Mouse (Mus musculus) small intestine, adult 2 months (tissue): ENCODE measurements at regions not wholly inside any gene's neighbourhood (a gene's known extent, or its start where the extent isn't known, plus 50 kb on each side); places are given as distances from the start of the nearest gene placed in this dataset.

Source experiments
- H3K27ac ChIP-seq: fragments of 200-500 bp; 2 replicates; pipeline ENCODE4 v1.5.1; 2012; ENCODE audit warnings: low read depth, low read length, control low read depth, inconsistent platforms; ENCODE audit not compliant: insufficient read depth
- H3K27me3 ChIP-seq: fragments of 200-500 bp; 2 replicates; pipeline ENCODE4 v1.6.1; 2012; ENCODE audit warnings: mild to moderate bottlenecking, moderate library complexity, low read length, inconsistent platforms; ENCODE audit not compliant: control insufficient read depth, insufficient read depth
- H3K36me3 ChIP-seq: fragments of 200-500 bp; 2 replicates; pipeline ENCODE4 v1.6.1; 2012; ENCODE audit warnings: mild to moderate bottlenecking, low read length, control low read depth, inconsistent platforms; ENCODE audit not compliant: control insufficient read depth, insufficient read depth
- H3K4me1 ChIP-seq: fragments of 200-500 bp; 2 replicates; pipeline ENCODE4 v1.6.1; 2012; ENCODE audit warnings: low read length, inconsistent platforms, mixed read lengths; ENCODE audit not compliant: control insufficient read depth, insufficient read depth, insufficient read length
- H3K4me3 ChIP-seq: fragments of 200-500 bp; 2 replicates; pipeline ENCODE4 v1.5.1; 2012; ENCODE audit warnings: low read depth, mild to moderate bottlenecking, control low read depth, inconsistent platforms, low read length, moderate library complexity
- CTCF ChIP-seq: fragments of 200-500 bp; IDR thresholded peaks from 2 replicates; pipeline ENCODE4 v1.5.1; 2012; ENCODE audit warnings: low read depth, mild to moderate bottlenecking, control low read depth, inconsistent platforms, low read length, moderate library complexity, mixed read lengths; ENCODE audit not compliant: insufficient replicate concordance, insufficient read length; ENCODE audit errors: extremely low read depth
- POLR2A ChIP-seq: fragments of 200-500 bp; IDR thresholded peaks from 2 replicates; pipeline ENCODE4 v1.6.1; 2012; ENCODE audit warnings: low read depth, mild to moderate bottlenecking, control low read depth, inconsistent platforms, low read length, moderate library complexity
- WGBS: fragments of 180-500 bp; shearing (Covaris S2); methylation state at CpG from one replicate; pipeline ENCODE4 v1.1.7; 2018; 5-methylcytosine and 5-hydroxymethylcytosine counted together

GRCm38 (mm10) chr5:35162607-35163006 is 57.0 kb upstream of the Lrpap1 start:
- no peaks in the 10 kb centered on the region for H3K4me1 ChIP-seq
- H3K4me3 ChIP-seq, result no peak overlapping the region
- no peak overlapping the region for H3K27ac ChIP-seq
- H3K36me3 ChIP-seq, result no peaks in the 10 kb centered on the region
- WGBS, result 96% methylated on average over 4 of the region's 4 CpGs
- no peaks in the 10 kb centered on the region for H3K27me3 ChIP-seq
- TF ChIP-seq POLR2A, result no peak
- no peak for TF ChIP-seq CTCF

GRCm38 (mm10) chr5:35162120-35162519 is 56.6 kb upstream of the Lrpap1 start:
- no peak overlapping the region for H3K4me3 ChIP-seq
- TF ChIP-seq CTCF (no peak), POLR2A (no peak)
- no peaks in the 10 kb centered on the region for H3K27me3 ChIP-seq
- no peaks in the 10 kb centered on the region for H3K4me1 ChIP-seq
- 83% methylated on average over 3 of the region's 3 CpGs for WGBS
- no peak overlapping the region for H3K27ac ChIP-seq
- no peaks in the 10 kb centered on the region for H3K36me3 ChIP-seq

GRCm38 (mm10) chr5:35160929-35161815 is 55.6 kb upstream of the Lrpap1 start:
- H3K27me3 ChIP-seq, result no peaks in the 10 kb centered on the region
- 61% methylated on average over 5 of the region's 5 CpGs for WGBS
- H3K36me3 ChIP-seq, result no peaks in the 10 kb centered on the region
- H3K4me1 ChIP-seq, result no peaks in the 10 kb centered on the region
- H3K4me3 ChIP-seq, result no peak overlapping the region
- no peak overlapping the region for H3K27ac ChIP-seq
- TF ChIP-seq POLR2A, result no peak
- no peak for TF ChIP-seq CTCF

- Histone ChIP-seq H3K4me1 (no peaks in the 10 kb centered on the region), H3K27ac (no peak overlapping the region), H3K27me3 (no peaks in the 10 kb centered on the region), H3K4me3 (no peak overlapping the region), H3K36me3 (no peaks in the 10 kb centered on the region)
- TF ChIP-seq POLR2A, result no peak
- no peak for TF ChIP-seq CTCF
- WGBS, result 73% methylated on average over 4 of the region's 4 CpGs
Measured at GRCm38 (mm10) chr5:35159854-35160253, 54.3 kb upstream of the Lrpap1 start.

- H3K36me3 ChIP-seq, result no peaks in the 10 kb centered on the region
- H3K27ac ChIP-seq, result no peak overlapping the region
- no peaks in the 10 kb centered on the region for H3K4me1 ChIP-seq
- WGBS, result 45% methylated on average over 9 of the region's 9 CpGs
- no peak overlapping the region for H3K4me3 ChIP-seq
- no peaks in the 10 kb centered on the region for H3K27me3 ChIP-seq
- TF ChIP-seq CTCF (no peak), POLR2A (no peak)
Measured at GRCm38 (mm10) chr5:35159178-35159661, 53.7 kb upstream of the Lrpap1 start.

GRCm38 (mm10) chr5:35158346-35159047 is 52.9 kb upstream of the Lrpap1 start:
- H3K4me3 ChIP-seq, result no peak overlapping the region
- H3K27ac ChIP-seq, result no peak overlapping the region
- TF ChIP-seq POLR2A (no peak), CTCF (no peak)
- H3K4me1 ChIP-seq, result no peaks in the 10 kb centered on the region
- H3K27me3 ChIP-seq, result no peaks in the 10 kb centered on the region
- no peaks in the 10 kb centered on the region for H3K36me3 ChIP-seq
- WGBS, result 39% methylated on average over 8 of the region's 8 CpGs

- H3K36me3 ChIP-seq, result no peaks in the 10 kb centered on the region
- no peaks in the 10 kb centered on the region for H3K4me1 ChIP-seq
- TF ChIP-seq CTCF (no peak), POLR2A (no peak)
- 61% methylated on average over 7 of the region's 7 CpGs for WGBS
- H3K4me3 ChIP-seq, result no peak overlapping the region
- H3K27ac ChIP-seq, result no peak overlapping the region
- no peaks in the 10 kb centered on the region for H3K27me3 ChIP-seq
Measured at GRCm38 (mm10) chr5:35156371-35156770, 50.8 kb upstream of the Lrpap1 start.

GRCm38 (mm10) chr5:35155717-35156116 is 50.2 kb upstream of the Lrpap1 start:
- no peak overlapping the region for H3K4me3 ChIP-seq
- TF ChIP-seq POLR2A, result no peak
- TF ChIP-seq CTCF, result no peak
- H3K27ac ChIP-seq, result no peak overlapping the region
- H3K36me3 ChIP-seq, result no peaks in the 10 kb centered on the region
- H3K27me3 ChIP-seq, result no peaks in the 10 kb centered on the region
- WGBS, result 70% methylated on average over 3 of the region's 3 CpGs
- H3K4me1 ChIP-seq, result no peaks in the 10 kb centered on the region
